Mouse (Mus musculus) cerebellum, adult 2 months (tissue): ENCODE results near the gene Treh.

Experiments
- CTCF ChIP-seq: fragments of 200-500 bp; IDR thresholded peaks from 2 replicates; pipeline ENCODE4 v1.5.1; 2011; ENCODE audit warnings: low read depth, mild to moderate bottlenecking, control low read depth, low read length, moderate library complexity, borderline replicate concordance; ENCODE audit not compliant: insufficient read depth
- POLR2A ChIP-seq: fragments of 200-500 bp; IDR thresholded peaks from 2 replicates; pipeline ENCODE4 v1.6.1; 2011; ENCODE audit warnings: low read length, control low read depth, borderline replicate concordance; ENCODE audit not compliant: insufficient read depth

GRCm38 (mm10) chr9:44722575-44722974 is 49.5 kb downstream of the Treh start:
- TF ChIP-seq CTCF (no peak), POLR2A (no peak)
